Mouse (Mus musculus) limb, embryonic 12.5 days (tissue): ENCODE measurements around the gene 1810062G17Rik. TPM values are rescaled to one million over a fixed set of nuclear protein-coding genes. Genes with fewer than 3 reads are reported as not detected.

ENCODE experiments used
- ATAC-seq: fragments of 200-750 bp; cut with Nextera tagmentation; 2 replicates; pipeline ENCODE4 v1.8.0; 2017; ENCODE audit warnings: low read depth, moderate TSS enrichment; ENCODE audit not compliant: insufficient number of reproducible peaks, insufficient read depth, low FRiP score, low TSS enrichment
- H3K27ac ChIP-seq: fragments of 300-500 bp; sonication (generic); 2 replicates; pipeline ENCODE4 v1.5.1; 2016; ENCODE audit warnings: mild to moderate bottlenecking, moderate library complexity
- H3K27me3 ChIP-seq: fragments of 300-500 bp; sonication (generic); 2 replicates; pipeline ENCODE4 v1.6.1; 2016; ENCODE audit warnings: mild to moderate bottlenecking, moderate library complexity
- H3K36me3 ChIP-seq: fragments of 300-500 bp; sonication (generic); 2 replicates; pipeline ENCODE4 v1.6.1; 2016; ENCODE audit warnings: mild to moderate bottlenecking, moderate library complexity
- H3K4me1 ChIP-seq: fragments of 300-500 bp; sonication (generic); replicated peaks from 2 replicates; pipeline ENCODE4 v1.6.1; 2016
- H3K4me2 ChIP-seq: fragments of 300-500 bp; sonication (generic); 2 replicates; pipeline ENCODE4 v1.6.1; 2016; ENCODE audit warnings: mild to moderate bottlenecking, moderate library complexity
- H3K4me3 ChIP-seq: fragments of 300-500 bp; sonication (generic); replicated peaks from 2 replicates; pipeline ENCODE4 v1.5.1; 2016; ENCODE audit warnings: mild to moderate bottlenecking
- H3K9ac ChIP-seq: fragments of 300-500 bp; sonication (generic); replicated peaks from 2 replicates; pipeline ENCODE4 v1.6.1; 2016; ENCODE audit warnings: mild to moderate bottlenecking, moderate library complexity
- H3K9me3 ChIP-seq: fragments of 300-500 bp; sonication (generic); 2 replicates; pipeline ENCODE4 v1.6.1; 2016; ENCODE audit warnings: mild to moderate bottlenecking, moderate library complexity
- WGBS: fragments of 180-500 bp; shearing (Covaris S2); methylation state at CpG from one replicate; pipeline ENCODE4 v1.1.7; 2016; 5-methylcytosine and 5-hydroxymethylcytosine counted together
- polyA plus RNA-seq: library from polyadenylated mRNA; unstranded; fragments of >200 nt; fragmentation: Nextera tagmentation; extraction: Ambion mirVana; gene quantifications from 2 replicates; pipeline ENCODE4 v1.2.1, GENCODE M21; 2016

1810062G17Rik gene
- polyA plus RNA-seq, 1 experiment from 2014 or later = 1.2 TPM

- peak overlapping the region; percentile 69 for H3K9ac ChIP-seq
- H3K4me1 ChIP-seq = peaks cover 12% of the 10 kb centered on the region
- ATAC-seq = no peak
- H3K27ac ChIP-seq = peak overlapping the region; percentile 79
- H3K4me3 ChIP-seq = peak overlapping the region; percentile 68
- H3K27me3 ChIP-seq = no peaks in the 10 kb centered on the region
- H3K36me3 ChIP-seq = no peaks in the 10 kb centered on the region
- H3K9me3 ChIP-seq = no peaks in the 10 kb centered on the region
- H3K4me2 ChIP-seq = peak overlapping the region; percentile 84
- WGBS = 22% methylated on average over 20 of the region's 20 CpGs
Observed at GRCm38 (mm10) chr3:36476261-36477155, 771 bp downstream of the 1810062G17Rik start.

DNA sequence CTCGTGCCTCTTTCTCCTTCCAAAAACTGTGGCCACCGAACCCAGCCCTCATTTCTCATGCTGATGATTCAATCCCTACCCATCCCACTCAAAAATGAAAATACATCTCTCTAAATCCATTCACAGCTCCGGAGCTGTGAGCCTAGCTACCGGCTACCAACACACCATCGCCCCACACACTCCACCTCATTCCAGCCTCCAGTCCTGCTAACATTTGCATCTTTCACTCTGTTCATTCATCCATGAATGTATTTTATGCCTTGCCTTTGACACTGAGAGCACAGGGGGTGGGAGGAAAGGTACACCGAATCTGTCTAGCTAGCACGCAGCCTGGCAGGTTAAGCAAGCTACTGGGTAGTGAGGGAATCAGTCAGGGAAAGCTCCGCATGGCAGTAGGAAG lies 3.0 kb downstream of the 1810062G17Rik start:
- no peaks in the 10 kb centered on the region for H3K36me3 ChIP-seq
- ATAC-seq = no peak
- peaks cover 27% of the 10 kb centered on the region for H3K4me1 ChIP-seq
- no peak overlapping the region for H3K9ac ChIP-seq
- H3K9me3 ChIP-seq = no peaks in the 10 kb centered on the region
- no peak overlapping the region for H3K4me3 ChIP-seq
- H3K4me2 ChIP-seq = no peak overlapping the region
- 88% methylated on average over 8 of the region's 8 CpGs for WGBS
- H3K27ac ChIP-seq = no peak overlapping the region
- no peaks in the 10 kb centered on the region for H3K27me3 ChIP-seq

- no peak overlapping the region for H3K27ac ChIP-seq
- no peaks in the 10 kb centered on the region for H3K9me3 ChIP-seq
- H3K4me2 ChIP-seq = no peak overlapping the region
- no peaks in the 10 kb centered on the region for H3K36me3 ChIP-seq
- H3K4me1 ChIP-seq = peaks cover 27% of the 10 kb centered on the region
- ATAC-seq = no peak
- no peak overlapping the region for H3K4me3 ChIP-seq
- 84% methylated on average over 2 of the region's 2 CpGs for WGBS
- no peaks in the 10 kb centered on the region for H3K27me3 ChIP-seq
- no peak overlapping the region for H3K9ac ChIP-seq
Observed at GRCm38 (mm10) chr3:36480486-36480885, 4.7 kb downstream of the 1810062G17Rik start.

DNA sequence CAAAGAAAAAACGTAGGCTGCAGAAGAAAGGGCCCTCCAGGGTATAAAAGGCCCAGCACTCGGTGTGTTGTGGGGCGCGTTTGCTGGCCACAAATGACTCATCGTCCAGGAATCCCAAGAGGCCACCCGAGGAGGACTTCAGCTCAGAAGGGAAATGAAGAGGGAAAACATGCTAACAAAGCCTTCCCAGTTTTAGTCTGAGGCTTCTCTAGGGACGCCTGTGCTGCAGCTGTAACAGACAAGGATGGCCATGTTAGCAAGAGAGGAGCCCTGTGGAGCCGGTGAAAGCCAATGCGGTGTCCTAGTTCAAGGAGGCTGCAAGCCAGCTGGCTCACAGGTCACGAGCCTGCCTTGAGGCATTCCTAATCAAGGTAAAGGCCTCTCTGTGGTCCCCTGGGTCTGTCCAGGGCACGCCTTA lies 6.0 kb downstream of the 1810062G17Rik start:
- WGBS = 15% methylated on average over 11 of the region's 11 CpGs
- ATAC-seq = no peak
- peaks cover 21% of the 10 kb centered on the region for H3K4me1 ChIP-seq
- H3K4me2 ChIP-seq = 0 out of 2 replicates have a peak overlapping the region, but pooled peaks have one; percentile 13
- peak overlapping the region; percentile 50; the same call in 1 of the 2 replicates for H3K27ac ChIP-seq
- no peaks in the 10 kb centered on the region for H3K36me3 ChIP-seq
- no peak overlapping the region for H3K4me3 ChIP-seq
- no peaks in the 10 kb centered on the region for H3K27me3 ChIP-seq
- H3K9ac ChIP-seq = no peak overlapping the region
- H3K9me3 ChIP-seq = no peaks in the 10 kb centered on the region

DNA sequence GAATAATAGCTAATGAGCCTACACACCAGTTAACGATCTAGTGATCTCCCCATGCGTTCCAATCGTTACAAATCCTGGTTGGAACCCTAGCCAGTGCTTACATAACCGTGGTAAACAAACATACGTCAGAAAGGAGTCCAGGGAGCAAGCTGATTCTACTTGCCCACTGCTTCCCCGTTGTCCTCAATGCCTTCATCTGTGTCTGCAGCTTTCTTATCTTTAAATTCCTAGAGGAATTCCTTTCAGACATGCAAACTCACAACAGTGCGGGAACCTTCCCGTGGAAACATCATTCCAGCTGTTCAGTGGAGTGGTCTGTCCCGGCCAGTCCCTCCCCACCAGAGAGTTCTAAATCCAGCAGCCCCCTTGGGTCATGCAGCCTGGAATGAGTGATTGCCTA lies 7.2 kb downstream of the 1810062G17Rik start:
- H3K9ac ChIP-seq = no peak overlapping the region
- H3K4me1 ChIP-seq = peaks cover 15% of the 10 kb centered on the region
- no peak for ATAC-seq
- H3K9me3 ChIP-seq = no peaks in the 10 kb centered on the region
- no peaks in the 10 kb centered on the region for H3K36me3 ChIP-seq
- H3K27ac ChIP-seq = no peak overlapping the region
- H3K4me2 ChIP-seq = no peak overlapping the region
- 41% methylated on average over 9 of the region's 9 CpGs for WGBS
- no peaks in the 10 kb centered on the region for H3K27me3 ChIP-seq
- H3K4me3 ChIP-seq = no peak overlapping the region

DNA sequence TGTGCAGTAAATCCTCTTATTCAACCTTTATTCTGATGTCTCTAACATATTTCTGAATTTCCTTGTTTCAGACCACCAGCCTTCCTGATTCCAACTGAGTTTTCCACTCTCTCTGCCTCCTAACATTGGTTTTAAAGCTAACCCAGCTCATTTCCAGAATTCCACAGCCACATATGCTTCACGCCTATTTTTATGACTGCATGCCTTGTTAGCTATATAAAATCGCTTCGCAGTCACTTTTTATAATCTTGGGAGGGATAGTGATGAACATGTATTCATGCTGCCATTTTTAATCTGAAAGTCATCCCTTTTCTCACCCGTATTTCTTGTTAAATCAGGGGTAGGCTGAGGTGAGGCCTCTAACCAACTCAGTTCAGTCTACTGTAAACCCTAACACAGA lies 8.6 kb downstream of the 1810062G17Rik start:
- peaks cover 15% of the 10 kb centered on the region for H3K4me1 ChIP-seq
- H3K36me3 ChIP-seq = no peaks in the 10 kb centered on the region
- WGBS = 72% methylated on average over 4 of the region's 4 CpGs
- no peaks in the 10 kb centered on the region for H3K9me3 ChIP-seq
- ATAC-seq = no peak
- H3K4me3 ChIP-seq = no peak overlapping the region
- H3K4me2 ChIP-seq = no peak overlapping the region
- no peak overlapping the region for H3K9ac ChIP-seq
- no peak overlapping the region for H3K27ac ChIP-seq
- no peaks in the 10 kb centered on the region for H3K27me3 ChIP-seq

- Histone ChIP-seq H3K4me2 (no peak overlapping the region), H3K4me1 (peaks cover 15% of the 10 kb centered on the region), H3K9me3 (no peaks in the 10 kb centered on the region), H3K27ac (no peak overlapping the region), H3K4me3 (no peak overlapping the region), H3K27me3 (no peaks in the 10 kb centered on the region), H3K36me3 (no peaks in the 10 kb centered on the region), H3K9ac (no peak overlapping the region)
- ATAC-seq = no peak
- WGBS = 50% methylated on average over 6 of the region's 6 CpGs
Observed at GRCm38 (mm10) chr3:36486176-36486575, 10.4 kb downstream of the 1810062G17Rik start.

GRCm38 (mm10) chr3:36486881-36487280 lies 11.1 kb downstream of the 1810062G17Rik start:
- H3K4me3 ChIP-seq = no peak overlapping the region
- no peaks in the 10 kb centered on the region for H3K27me3 ChIP-seq
- 88% methylated on average over 6 of the region's 6 CpGs for WGBS
- H3K9ac ChIP-seq = no peak overlapping the region
- ATAC-seq = no peak
- no peak overlapping the region for H3K27ac ChIP-seq
- no peak overlapping the region for H3K4me2 ChIP-seq
- H3K4me1 ChIP-seq = peaks cover 11% of the 10 kb centered on the region
- no peaks in the 10 kb centered on the region for H3K9me3 ChIP-seq
- H3K36me3 ChIP-seq = no peaks in the 10 kb centered on the region

DNA sequence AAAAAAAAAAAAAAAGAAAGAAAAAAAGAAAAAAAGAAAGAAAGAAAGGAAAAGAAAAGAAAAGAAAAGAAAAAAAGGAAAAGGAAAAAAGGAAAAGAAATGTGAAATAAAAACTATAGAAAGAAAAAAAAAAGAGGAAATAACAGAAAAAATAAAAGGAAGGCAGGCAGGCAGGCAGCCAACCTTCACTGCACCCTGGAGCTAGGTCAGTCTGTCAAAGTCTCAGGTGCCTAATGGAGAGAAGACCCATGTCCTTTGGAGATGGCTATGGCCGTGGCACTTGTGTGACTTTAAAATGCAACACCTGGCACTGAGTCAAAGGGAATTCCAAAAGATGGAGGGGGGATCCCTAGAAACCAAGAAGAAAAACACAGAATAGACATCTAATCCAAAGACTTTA lies 12.6 kb downstream of the 1810062G17Rik start:
- Histone ChIP-seq H3K36me3 (no peaks in the 10 kb centered on the region), H3K27me3 (no peaks in the 10 kb centered on the region), H3K9ac (no peak overlapping the region), H3K9me3 (no peaks in the 10 kb centered on the region), H3K4me3 (no peak overlapping the region), H3K27ac (no peak overlapping the region), H3K4me1 (peaks cover under 1% of the 10 kb centered on the region; the same call in 1 of the 2 replicates), H3K4me2 (no peak overlapping the region)
- ATAC-seq = no peak
- WGBS = 85% methylated on average over 1 of the region's 1 CpGs

DNA sequence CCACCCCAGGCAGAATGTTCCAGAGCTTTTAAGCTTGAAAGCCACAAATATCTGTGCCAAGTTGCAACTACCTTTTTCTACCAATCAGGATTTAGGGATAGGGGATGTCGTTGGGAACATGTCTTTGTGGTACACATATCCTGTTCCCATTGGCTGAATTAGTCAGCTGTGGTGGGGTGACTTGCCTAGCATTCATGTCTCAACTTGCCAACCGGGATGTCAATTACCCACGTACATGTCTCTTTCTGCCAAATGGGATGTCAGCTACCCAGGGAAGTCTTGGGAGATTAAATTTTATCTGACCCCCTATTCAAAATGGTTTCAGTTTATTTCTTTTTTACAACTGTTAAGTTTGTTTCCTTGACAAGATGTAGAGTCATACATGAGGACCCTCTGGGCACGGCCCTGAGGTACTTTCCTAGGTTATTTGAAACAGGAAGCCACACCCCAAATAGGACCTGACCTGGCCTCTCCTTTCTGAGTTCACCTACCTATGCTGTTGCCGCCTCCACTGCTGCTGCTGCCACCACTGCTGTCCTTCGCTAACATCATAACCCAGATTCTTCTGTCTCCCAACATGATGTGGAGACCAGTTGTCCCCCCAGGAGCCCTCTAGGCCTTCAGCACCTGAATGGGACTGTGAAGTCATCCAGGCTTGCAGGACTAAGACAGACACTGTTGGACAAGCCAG lies 13.3 kb downstream of the 1810062G17Rik start:
- Histone ChIP-seq H3K36me3 (no peaks in the 10 kb centered on the region), H3K4me2 (no peak overlapping the region), H3K9ac (no peak overlapping the region), H3K27ac (no peak overlapping the region), H3K4me1 (no peaks in the 10 kb centered on the region), H3K27me3 (no peaks in the 10 kb centered on the region), H3K4me3 (no peak overlapping the region), H3K9me3 (no peaks in the 10 kb centered on the region)
- 81% methylated on average over 6 of the region's 6 CpGs for WGBS
- no peak for ATAC-seq

DNA sequence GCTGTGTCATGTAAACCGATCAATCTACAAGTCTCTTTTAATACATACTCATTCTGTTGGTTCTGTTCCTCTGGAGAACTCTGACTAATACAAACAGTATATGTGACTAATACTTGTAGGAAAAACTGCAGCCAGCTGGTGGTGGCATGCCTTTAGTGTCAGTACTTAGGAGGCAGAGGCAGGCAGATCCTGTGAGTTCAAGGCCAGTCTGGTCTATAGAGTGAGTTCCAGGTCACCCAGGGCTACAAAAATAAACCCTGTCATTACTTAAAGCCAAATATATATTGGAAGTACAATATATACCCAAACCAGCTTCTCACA lies 13.8 kb downstream of the 1810062G17Rik start:
- 94% methylated on average over 1 of the region's 1 CpGs for WGBS
- H3K4me1 ChIP-seq = no peaks in the 10 kb centered on the region
- H3K27me3 ChIP-seq = no peaks in the 10 kb centered on the region
- no peaks in the 10 kb centered on the region for H3K36me3 ChIP-seq
- H3K9ac ChIP-seq = no peak overlapping the region
- no peak for ATAC-seq
- H3K4me3 ChIP-seq = no peak overlapping the region
- H3K9me3 ChIP-seq = no peaks in the 10 kb centered on the region
- H3K27ac ChIP-seq = no peak overlapping the region
- no peak overlapping the region for H3K4me2 ChIP-seq
